Mouse (Mus musculus) ES-CJ7 (cell line): ENCODE measurements at regions not wholly inside any gene's neighbourhood (a gene's known extent, or its start where the extent isn't known, plus 50 kb on each side); places are given as distances from the start of the nearest gene placed in this dataset.

Experiments used
- DNase-seq: peaks from one replicate; pipeline ENCODE4 v3.0.0; 2011; ENCODE audit warnings: low read depth, low spot score

GRCm38 (mm10) chr3:149174689-149175390, 184.5 kb upstream of the Adgrl2 start:
- peak; percentile 10 for DNase-seq

- peak; percentile 6 for DNase-seq
Observed at GRCm38 (mm10) chr3:149173537-149173936, 183.2 kb upstream of the Adgrl2 start.

- DNase-seq, result no peak
Observed at GRCm38 (mm10) chr3:149171766-149172165, 181.4 kb upstream of the Adgrl2 start.

- no peak for DNase-seq
Observed at GRCm38 (mm10) chr3:149170191-149170590, 179.8 kb upstream of the Adgrl2 start.

- no peak for DNase-seq
Observed at GRCm38 (mm10) chr3:149169442-149169841, 179.1 kb upstream of the Adgrl2 start.

- DNase-seq, result no peak
Observed at GRCm38 (mm10) chr3:149167997-149168396, 177.6 kb upstream of the Adgrl2 start.

- no peak for DNase-seq
Observed at GRCm38 (mm10) chr3:149164804-149165203, 174.4 kb upstream of the Adgrl2 start.

- DNase-seq, result no peak
Observed at GRCm38 (mm10) chr3:149163591-149163990, 173.2 kb upstream of the Adgrl2 start.

- DNase-seq, result no peak
Observed at GRCm38 (mm10) chr3:149160833-149161232, 170.5 kb upstream of the Adgrl2 start.

GRCm38 (mm10) chr3:149157381-149157780, 167.0 kb upstream of the Adgrl2 start:
- no peak for DNase-seq

- no peak for DNase-seq
Observed at GRCm38 (mm10) chr3:149152312-149152711, 162.0 kb upstream of the Adgrl2 start.

- no peak for DNase-seq
Observed at GRCm38 (mm10) chr3:149150796-149151195, 160.4 kb upstream of the Adgrl2 start.

- no peak for DNase-seq
Observed at GRCm38 (mm10) chr3:149148608-149149007, 158.3 kb upstream of the Adgrl2 start.

- no peak for DNase-seq
Observed at GRCm38 (mm10) chr3:149147916-149148315, 157.6 kb upstream of the Adgrl2 start.

- DNase-seq, result no peak
Observed at GRCm38 (mm10) chr3:149146673-149147072, 156.3 kb upstream of the Adgrl2 start.

- no peak for DNase-seq
Observed at GRCm38 (mm10) chr3:149140461-149140860, 150.1 kb upstream of the Adgrl2 start.

- peak; percentile 21 for DNase-seq
Observed at GRCm38 (mm10) chr3:149134028-149134938, 143.9 kb upstream of the Adgrl2 start.

- no peak for DNase-seq
Observed at GRCm38 (mm10) chr3:149118806-149119205, 128.5 kb upstream of the Adgrl2 start.

- DNase-seq, result no peak
Observed at GRCm38 (mm10) chr3:149117684-149118056, 127.3 kb upstream of the Adgrl2 start.

- DNase-seq, result peak; percentile 55
Observed at GRCm38 (mm10) chr3:149117018-149117683, 126.8 kb upstream of the Adgrl2 start.

- DNase-seq, result no peak
Observed at GRCm38 (mm10) chr3:149116604-149117003, 126.2 kb upstream of the Adgrl2 start.

GRCm38 (mm10) chr3:149115901-149116300, 125.5 kb upstream of the Adgrl2 start:
- peak; percentile 39 for DNase-seq
